Mouse (Mus musculus) urinary bladder, adult 2 months (tissue): Measurements from ENCODE around the gene Wrap73. TPM values are rescaled to one million over a fixed set of nuclear protein-coding genes. Genes with fewer than 3 reads are reported as not detected.

ENCODE experiments used
- DNase-seq: peaks from one replicate; pipeline ENCODE4 v3.0.0; 2022; ENCODE audit warnings: low spot score
- polyA plus RNA-seq: library from polyadenylated mRNA; depleted of rRNA; stranded (reverse); fragments of >200 nt; gene quantifications from 2 replicates; pipeline ENCODE4 v1.2.3, GENCODE M21; 2012

The Wrap73 gene
- polyA plus RNA-seq, 1 experiment: 12.1 TPM

DNA sequence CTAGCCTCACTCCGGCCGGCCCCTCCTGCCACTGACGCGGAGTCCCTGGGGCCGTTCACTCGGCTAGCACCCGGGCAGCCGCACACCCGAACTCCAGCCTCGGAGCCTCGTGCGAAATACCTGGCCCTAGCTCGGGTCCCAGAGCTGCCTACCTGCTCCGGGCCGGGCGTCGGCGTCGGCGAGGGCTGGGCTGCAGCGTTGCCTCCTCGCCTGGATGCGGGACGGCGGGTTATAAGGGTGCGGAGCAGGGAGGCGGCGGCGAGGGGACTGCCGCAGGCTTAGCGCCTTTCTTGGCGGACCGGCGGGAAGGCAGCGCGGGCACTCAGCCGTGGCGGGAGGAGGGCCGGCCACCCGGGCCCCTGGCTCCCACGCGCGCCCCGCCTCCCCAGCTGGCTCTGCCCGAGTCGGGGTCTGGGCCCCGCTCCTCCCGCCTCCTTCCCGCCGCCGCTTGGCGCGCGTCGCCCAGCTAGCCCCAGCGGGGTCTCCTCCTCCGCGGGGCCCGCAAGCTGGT, 2.4 kb upstream of the Wrap73 start:
- DNase-seq: no peak

DNA sequence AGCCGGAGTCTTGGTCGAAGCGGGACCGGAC, 2.2 kb upstream of the Wrap73 start, which contains the start of gene Trp73:
Gene Trp73, minus strand, starts transcription at position 27 of the 31 bp plus-strand sequence.
- DNase-seq: no peak

DNA sequence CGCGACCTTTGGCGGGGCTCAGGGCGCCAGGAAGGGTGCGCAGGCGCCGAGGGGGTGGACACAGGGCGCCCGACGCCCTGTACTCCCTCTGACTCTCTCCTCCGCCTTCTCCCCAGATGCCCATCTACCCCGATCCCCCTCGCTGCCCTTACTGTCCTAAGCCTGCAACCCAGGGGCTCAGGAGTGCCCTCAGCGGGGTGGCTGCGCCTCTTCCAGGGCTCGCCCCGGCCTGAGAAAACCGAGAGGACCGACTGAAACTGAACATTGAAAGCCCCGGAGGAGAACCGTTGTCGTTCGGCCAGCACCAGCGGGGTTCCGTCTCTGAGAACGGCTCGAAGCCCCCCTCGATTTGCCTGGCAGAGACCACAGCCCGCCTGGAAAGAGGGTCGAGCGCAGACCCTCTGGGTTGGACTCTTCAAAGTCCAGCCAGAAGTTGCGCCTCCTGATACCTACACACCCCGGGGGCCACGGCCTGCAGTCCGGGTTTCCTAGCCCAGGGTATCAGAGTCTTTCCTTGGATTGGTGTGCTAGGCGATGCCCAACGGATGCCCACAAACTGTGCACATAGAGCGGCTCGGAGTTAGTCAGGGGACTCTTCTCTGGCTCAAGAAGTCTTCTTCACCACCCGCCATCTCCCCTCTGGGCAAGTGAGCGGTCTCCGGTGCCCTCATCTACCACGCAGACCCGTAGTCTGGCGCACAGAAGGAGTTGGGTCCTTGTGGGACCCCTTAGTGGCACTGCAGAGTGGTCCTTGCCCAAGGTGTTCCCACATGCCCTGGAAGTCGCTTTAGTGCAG, 1.8 kb upstream of the Wrap73 start:
- DNase-seq: no peak

DNA sequence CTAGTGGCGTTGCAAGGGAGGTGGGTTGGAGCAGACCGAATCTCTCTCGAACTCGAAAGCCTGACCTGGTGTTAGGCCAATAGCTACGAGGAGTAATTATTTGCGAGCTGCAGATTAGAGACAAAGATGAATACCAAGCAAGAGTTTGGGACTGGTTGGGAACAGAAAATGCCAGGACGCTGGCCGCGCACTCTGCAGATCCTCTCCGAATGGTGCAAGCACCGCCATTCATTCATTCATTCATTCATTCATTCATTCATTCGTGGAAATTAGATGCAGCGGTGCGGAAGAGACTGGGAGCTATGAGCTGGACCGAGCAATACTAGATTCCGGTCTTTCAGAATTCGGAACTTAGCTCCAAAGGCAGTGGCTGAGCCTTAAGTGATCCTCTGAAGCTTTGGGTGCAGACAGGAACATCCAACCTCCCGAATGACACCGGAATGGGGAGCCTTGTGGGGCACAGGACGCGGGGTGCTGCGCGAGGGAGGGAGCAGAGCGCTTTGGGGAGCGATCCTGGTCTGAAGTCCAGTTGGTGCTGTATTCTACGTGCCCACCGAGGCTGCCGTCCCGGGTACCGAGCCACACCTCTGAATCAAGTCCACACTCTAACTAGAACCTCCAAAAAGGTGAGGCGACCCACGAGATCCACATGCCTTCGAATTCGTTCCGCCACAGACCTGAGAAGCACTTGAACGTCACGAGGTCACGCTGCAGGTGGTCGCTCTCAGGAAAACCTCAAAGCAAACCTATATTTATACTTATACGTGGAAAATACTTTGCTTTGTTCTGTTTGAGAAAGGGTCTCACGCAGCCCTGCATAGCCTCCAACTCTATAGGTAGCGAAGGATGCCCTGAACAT, 934 bp upstream of the Wrap73 start:
- no peak for DNase-seq

DNA sequence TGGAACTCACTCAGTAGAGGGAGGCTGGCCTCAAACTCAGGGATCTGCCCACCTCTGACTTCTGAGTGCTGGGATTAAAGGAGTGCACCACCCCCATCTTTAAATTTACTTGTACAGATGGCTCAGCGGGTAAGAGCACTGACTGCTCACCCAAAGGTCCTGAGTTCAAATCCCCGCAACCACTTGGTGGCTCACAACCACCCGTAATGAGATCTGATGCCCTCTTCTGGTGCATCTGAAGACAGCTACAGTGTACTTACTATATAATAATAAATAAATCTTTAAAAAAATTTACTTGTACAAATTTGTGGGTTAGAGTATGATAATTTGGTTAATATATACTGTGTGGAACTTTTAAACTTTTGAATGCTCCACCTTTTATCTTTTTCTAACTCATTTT, 2.5 kb downstream of the Wrap73 start:
- DNase-seq: no peak

DNA sequence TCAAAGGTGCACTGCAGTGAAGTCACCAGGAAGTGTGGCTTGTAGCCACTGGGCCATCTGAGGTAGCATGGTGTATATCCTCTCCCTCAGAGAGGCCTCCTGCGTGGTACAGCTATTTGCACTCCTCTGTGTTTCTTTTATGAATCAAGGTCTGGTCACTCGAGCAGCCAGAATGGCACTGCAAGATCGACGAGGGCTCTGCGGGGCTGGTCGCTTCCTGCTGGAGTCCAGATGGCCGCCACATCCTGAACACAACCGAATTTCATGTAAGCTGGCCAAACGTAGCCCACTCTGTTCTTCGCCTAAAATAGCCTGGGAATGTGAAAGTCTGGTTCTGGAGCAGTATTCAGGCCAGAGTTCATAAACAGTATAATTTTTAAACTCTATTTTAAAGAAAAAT, 4.2 kb downstream of the Wrap73 start:
- no peak for DNase-seq

DNA sequence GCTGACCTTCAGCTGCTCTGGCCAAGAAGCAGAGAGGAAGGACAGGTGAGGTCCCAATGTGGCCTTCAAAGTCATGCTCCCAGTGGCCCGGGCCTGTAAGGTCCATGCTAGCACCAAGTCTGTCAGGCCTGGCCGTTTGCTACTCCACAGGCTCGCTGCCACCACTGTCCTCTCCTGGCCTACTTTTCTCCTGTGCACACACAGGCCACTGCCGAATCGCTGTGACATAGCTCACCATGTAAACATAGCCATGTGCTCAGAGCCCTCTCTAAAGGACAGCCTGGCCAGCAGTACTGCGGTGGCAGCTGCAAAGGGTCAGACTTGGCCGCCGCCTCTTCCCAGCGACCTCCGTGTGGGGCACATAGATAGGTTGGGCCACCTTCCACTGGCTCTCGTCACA, 11.9 kb downstream of the Wrap73 start:
- peak; percentile 16 for DNase-seq

DNA sequence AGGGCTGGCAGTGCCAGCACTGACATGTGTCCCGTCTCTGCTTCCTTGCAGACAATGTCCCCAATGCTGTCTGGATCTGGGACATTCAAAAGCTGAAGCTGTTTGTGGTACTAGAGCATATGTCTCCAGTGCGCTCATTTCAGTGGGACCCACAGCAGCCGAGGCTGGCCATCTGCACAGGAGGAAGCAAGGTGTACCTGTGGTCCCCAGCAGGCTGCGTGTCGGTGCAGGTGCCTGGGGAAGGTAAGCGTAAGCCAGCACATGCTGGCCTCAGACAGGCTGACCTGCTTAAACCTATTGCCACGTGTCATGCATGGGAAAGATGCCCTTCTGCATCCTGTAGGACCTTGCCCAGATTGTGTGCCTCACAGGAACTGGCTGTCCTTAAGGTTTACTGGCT, 13.9 kb downstream of the Wrap73 start:
- DNase-seq: no peak

DNA sequence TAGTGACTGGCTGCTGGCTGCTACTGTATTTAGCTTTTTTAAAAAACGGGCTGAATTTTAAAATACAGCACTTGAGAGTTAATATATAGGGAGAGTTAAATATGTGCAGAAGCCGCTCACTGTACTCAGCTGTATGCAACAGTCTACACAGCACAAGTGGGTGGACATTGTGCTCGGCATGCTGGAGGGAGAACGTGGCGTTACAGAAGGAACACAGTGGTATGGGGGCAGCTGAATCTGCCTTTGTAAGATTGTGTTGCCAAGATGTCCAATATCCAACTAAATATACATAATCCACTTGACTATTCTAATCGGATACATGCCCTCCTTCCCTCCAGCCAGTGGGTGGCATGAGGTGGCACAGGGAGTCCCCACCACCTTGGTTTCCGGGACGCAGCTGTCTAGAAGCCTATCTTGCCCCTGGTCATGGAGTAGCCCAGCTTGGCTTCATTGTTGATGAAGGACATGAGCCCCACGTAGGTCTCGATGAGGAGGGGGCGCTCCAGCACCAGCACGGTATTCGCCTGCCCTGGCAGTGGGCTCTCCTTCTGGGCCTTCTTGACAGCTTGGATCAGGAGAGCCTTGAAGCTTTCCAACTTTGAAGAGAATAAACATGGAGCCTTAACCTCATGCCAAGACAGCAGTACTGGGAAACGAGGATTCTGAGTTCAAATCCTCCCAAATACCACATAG, 15.9 kb downstream of the Wrap73 start:
- no peak for DNase-seq

DNA sequence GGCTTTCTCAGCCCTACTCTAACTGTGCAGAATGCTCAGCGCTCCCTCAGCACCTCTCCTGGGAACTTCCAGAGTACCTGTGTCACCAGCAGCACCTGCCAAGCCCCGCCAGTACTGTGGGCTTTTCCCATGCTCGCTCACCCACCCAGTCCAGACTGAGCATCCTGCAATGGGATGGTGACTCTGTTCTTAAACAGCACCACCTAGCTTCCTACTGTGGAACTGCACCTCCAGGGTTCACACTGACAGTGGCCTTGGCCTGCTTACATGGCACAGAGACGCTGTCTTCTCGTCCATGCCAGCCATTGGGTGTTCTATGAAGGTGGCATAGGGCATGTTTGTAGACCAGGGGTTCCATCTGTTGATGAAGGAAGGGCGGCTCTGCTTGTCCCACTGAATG, 16.8 kb downstream of the Wrap73 start:
- no peak for DNase-seq

DNA sequence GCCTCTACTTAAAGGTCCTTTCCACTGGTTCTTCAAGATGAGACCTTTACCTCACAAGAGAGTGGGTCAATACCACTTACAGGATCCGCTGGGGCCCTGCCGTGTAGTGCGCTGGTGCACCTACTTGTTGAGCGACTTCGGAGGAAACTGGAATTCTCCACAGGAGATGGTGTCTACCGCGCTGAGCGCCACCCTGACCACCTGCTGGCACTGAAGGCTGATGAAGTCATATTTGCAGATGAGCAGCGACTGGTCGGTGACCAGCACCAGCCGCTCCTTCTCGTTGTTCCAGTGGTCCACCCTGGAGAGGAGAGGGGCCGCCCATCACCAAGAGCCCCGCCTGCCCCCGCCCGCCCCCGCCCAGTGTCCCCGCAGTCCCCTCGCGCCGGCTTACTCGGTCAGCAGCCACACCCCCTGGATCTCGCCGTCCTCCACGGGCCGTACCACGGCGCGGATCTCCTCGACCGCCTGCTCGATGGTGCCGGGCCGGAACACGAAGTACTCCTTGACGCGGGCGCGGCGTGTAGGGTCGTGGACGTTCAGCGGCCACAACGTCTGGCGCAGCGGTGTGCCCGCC, 17.9 kb downstream of the Wrap73 start:
- DNase-seq: no peak

DNA sequence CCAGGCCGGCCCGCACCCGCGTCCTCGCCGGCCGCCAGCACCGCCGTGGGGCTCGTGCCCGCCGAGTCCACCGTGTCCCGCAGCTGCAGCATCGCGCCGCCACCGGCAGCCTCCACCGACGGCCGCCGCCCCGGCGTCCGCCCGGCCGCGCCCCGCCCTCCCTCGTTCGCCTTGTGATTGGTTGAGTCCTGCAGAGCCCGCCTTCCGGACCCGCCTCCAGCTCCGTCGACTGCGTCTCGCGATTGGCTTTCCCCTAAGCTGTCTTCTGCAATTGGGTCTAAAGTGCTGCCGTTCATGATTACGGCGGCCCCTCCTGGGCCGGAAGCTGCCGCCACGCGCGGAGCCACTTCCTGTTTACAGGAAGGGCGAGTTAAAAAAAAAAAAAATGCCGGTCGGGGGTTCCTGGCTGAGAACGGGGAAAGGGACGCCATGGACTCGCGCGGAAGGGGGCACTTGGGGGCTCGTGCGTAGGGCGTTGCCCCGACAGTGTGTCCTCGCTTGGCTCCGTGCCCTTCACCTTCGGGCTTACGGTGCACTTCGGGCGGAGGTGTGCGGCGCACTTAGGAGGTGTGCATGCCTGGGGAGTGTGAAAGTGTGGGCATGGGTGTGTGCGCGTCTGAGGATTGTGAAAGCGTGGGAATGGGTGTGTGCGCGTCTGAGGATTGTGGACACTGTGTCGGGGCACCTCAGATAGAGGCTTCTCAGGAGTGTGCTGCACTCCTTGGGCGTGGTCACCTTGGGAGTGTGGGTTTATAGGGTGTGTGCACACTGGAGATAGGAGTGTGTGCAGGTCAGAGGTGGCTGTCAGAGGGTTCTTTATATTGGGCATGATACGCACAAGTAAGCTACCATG, 18.6 kb downstream of the Wrap73 start, which contains the start of gene Tprgl:
Gene Tprgl, minus strand, starts transcription at position 129 of the 853 bp plus-strand sequence.
- peak; percentile 93 for DNase-seq

DNA sequence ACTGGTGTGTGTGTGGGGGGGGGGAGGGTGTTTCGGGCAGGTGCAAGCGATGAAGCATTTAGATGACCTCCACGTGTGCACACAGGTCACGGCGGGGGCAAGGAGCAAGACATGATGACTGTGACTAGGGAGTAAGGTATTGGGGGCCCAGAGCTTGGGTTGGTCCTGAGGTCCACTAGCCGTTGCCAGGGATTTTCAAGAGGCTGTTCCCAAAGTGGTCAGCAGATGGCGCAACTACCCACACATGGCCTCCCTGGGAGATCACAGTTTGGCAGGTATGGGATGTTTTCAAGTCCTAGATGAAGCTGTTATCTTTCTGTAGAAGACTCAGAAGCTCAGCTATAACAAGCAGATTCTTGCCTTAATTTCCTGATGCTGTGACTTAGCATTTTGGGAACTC, 21.1 kb downstream of the Wrap73 start:
- DNase-seq: no peak

DNA sequence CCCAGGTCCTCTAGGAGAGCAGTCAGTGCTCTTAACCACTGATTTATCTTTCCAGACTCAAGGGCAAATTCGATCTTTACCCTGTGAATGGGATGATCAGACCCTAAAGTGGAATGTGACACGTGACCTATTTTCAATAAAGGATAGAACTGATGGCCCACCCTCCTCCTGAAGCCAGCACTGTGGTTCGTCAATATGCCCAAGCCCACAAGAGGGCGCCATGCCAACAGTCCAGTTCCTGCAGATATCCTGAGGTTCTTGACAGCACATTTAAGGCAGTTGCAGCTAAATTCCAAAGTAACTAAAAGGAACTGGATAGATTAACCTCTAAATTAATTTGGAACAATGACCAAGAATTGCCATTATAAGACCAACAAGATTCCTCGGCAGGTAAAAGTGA, 24.9 kb downstream of the Wrap73 start:
- DNase-seq: no peak

DNA sequence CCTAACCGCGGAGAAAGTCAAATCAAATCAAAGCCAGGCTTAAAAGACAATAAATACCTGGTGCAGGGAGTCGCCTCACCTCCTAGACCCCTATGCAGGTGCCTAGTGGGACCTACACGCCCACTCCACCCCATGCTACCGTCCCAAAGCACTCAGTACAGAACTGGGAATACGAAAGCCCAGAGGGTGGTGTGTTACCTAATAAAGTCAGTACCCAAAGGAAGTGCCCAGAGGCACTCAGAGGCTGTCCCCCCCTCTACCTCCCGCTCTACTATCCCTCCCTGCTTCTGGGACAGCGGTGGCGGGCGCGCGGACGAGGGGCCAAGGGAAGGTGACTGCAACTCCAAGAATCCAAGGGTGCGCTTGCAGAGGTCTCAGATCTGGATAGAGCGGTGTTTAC, 27.8 kb downstream of the Wrap73 start:
- no peak for DNase-seq

DNA sequence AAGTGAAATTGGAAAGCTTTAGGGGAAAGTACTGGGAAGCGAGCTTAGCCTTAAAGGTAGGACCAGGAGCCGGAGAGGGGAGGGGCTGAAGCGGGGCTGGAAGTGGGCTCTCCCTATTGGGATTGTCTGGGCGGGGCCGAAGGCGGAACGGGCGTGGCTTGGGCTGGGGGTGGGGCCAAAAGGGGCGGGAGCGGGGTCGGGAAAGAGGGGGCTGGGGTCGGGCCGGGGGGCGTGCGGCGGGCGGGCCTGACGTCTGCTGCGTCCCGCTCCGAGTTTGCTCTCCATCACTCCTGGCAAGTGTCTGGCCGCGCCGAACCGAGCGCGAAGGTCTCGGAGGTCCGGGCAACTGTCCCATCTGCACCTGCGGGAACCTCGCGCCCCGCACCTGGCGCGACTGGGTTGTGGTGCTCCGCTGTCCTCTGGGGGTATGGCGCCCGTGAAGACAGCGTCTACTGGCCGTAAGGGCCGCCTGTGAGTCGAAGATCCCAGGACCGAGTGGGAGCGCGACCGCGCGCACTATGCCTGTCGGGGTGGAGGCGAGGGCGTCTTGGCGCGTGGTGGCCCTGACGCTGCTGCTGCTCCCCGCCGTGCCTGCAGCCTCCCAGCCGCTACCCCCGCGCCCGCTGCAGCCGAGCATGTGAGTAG, 28.5 kb downstream of the Wrap73 start, which contains the start of gene Megf6:
Gene Megf6, plus strand, starts transcription at position 225 of the 645 bp plus-strand sequence.
- no peak for DNase-seq

DNA sequence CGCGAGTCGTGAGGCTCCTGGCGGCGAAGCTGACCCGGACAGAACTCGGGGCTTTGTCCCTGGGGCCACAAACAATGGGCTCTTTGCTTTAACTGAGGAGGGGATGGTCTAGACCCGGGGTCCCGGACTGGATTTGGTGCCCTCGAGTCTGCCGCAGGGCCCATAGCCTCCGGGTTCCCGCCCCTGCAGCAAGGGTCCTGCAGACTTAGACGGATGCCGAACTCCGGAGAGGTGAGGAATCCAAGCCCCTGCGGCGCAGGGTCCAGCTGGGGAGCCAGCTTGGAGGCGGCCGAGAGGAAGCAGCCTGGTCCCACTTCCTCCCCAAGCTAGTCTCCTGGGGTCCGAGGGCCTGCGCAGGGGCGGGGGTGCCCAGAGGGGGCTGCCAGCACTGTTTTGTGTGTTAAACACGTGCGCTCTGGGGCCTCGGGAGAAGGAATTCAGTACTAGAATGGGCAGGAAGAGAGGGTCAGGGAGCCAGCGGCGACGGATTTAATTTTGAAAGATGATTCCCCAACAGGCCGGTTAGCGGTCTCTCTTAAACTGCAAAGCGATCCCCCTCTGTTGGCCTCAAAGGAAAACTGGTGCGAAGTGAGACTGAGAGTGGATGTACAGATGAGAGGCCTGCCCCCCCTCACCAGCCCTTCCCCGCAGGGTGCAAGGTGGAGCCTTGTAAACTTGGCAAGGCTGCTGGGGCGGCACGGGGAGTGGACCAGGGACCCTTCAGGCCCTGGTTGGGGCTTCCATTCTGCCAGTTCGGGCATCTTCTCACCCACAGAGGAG, 29.2 kb downstream of the Wrap73 start:
- DNase-seq: no peak

DNA sequence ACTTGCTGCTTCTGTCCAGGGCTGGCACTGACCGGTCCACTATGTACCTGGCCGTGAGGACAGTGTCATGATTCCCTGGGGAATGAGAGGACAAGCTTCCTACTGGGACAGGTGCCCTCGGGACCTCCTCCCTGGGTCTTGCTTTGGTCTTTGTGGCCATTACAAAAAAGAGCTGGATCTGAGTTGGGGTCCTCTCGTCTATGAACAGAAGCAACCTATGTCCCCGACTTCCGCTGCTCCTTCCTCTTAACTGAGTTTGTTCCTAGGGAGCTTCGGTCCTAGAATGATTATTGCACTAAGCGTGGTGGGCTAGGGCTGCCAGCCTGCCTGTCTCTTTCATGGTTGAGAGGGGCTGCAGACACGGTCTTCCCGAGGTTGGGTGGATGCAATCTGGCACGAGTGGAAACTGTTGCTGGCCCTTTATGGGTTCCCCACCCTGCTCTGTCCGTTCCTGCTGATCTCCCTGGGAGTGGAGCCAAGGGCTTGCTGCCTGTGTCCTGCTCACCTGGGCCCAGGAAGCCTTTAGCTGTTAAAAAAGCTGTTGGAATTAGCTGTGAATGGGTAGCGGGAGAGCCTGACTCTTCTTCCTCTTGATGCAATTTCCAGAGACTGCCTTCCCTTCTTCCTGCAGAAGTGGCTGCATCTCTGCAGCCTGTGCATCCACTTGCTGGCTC, 29.9 kb downstream of the Wrap73 start:
- DNase-seq: no peak

DNA sequence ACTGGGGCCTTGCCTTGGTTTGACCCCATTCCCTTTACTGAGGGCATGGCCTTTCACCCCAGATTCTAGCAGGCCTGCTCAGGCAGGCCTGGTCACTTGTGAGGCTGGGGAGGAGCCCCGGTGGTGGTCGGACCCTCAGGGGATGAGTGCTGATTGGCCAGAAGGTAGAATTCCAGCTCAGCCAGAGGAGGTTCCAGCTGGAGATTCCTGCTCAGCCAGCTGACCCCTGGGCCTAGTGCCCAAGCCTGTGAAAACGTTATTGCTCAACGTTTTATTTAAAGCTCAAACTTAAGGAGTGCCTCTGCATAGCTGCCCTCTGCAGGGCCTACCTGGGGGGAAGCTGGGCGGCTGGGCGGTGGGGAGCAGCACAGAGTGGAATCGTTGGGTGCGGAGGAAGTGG, 35.1 kb downstream of the Wrap73 start:
- DNase-seq: no peak

DNA sequence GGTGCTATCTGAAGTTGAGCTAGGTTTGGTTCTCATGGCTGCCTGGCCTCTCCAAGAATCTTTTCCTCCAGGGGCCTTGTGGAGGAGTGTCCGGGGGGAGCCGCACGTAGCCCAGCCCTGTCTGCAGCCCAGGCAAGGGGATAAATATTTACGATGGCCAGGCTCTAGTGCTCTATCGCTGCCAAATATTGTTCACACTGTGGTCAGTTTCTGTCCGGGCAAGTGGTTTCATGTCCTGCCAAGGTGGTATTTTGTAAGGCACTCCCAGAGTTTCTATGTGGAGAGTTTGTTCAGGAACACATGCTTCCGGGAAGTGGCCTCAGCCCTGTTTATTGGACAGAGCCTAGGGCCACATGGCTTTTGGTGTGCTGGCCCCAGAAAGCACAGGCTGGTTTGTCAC, 38.8 kb downstream of the Wrap73 start:
- no peak for DNase-seq
